Mouse (Mus musculus) cerebellum, adult 8-10 months (tissue): Measurements from ENCODE around the gene Zdhhc9.

ENCODE experiments used
- DNase-seq: peaks from one replicate; pipeline ENCODE4 v3.0.0; 2022

Zdhhc9 gene

GRCm38 (mm10) chrX:48169892-48170291, 38.8 kb downstream of the Zdhhc9 start:
- no peak for DNase-seq

DNA sequence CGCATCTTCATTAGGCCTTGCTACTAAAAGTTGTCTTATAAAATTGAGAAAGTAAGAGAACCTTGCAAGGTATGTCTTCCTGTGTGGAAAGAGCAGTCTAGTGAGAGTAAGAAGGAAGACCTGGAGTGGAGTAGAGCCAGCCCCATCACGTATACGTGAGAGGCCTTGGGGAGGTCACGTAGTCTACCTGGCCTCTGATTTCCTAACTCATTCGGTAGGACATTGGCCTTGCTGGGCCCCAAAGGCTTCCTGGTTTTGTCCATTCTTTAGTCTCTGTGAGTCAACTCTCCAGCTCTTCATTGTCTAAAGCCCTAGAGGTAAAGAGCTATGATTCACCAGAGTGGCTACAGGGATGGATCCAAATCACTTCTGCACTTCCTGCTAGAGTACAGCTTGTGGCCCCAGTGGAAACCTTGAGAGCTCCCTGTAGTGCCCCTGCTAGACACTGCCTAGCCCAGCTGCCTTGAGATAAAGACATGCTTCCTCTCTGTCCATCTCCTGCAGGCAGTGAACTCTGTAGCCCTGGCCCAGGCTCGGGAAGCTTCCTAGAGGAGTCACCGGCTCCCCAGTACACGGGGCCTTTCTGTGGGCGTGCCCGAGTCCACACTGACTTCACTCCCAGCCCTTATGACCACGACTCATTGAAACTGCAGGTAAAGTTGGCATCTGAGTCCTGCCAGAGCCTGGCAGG, 50.3 kb downstream of the Zdhhc9 start:
- DNase-seq: no peak

DNA sequence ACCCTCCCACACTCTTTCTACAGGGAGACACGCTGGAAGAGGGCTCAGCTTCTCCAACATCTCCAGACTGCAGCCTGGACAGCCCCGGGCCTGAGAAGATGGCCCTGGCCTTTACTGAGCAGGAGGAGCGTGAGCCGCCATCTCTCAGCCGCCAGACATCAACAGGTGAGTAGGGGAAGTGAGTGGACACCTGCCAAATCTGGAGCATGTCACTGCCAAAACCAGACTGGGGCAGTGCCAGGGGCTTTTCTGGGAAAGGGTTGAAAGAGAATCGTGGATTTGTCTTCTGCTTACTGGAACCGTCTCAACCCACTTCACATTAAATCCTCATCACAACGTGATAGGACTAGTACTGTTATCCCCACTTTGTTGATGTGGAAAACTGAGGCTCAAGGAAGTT, 51.3 kb downstream of the Zdhhc9 start:
- DNase-seq: no peak

DNA sequence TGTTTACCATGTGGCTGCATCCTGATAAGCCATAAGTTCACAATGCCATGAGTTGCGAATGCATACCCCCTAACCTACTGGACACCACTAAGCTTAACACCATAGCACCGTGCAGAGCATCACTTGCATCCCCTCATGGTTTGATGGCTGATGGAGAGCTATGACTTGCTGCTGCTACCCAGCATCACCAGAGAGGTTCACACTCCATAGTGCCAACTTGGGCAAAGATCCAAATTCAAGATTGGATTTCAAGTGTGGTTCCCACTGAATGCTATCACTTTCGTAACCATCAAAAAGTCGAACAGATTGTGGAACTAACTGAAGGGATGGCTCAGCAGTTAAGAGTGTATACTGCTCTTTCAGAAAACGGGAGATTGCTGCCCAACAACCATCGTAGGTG, 53.2 kb downstream of the Zdhhc9 start:
- DNase-seq: no peak

DNA sequence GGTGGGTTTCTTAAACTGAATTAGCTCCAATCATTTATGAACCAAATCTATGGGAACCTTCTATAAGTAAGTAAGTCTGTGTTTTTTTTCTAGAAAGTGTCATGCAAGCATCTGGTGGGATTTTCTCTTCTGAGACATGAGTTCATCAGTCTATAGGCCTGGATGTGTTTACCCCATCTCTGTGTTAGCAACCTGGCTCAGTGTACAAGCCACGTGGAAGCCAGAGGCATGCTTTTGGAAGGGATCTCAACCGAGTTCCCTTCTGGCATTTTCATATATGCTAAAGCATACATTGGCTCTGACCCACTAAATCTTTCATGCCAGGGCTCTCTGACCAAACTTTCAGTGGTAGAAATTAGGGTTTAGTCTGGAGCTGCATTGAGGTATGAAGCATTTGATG, 54.7 kb downstream of the Zdhhc9 start:
- DNase-seq: no peak

GRCm38 (mm10) chrX:48153414-48153813, 55.3 kb downstream of the Zdhhc9 start:
- no peak for DNase-seq

DNA sequence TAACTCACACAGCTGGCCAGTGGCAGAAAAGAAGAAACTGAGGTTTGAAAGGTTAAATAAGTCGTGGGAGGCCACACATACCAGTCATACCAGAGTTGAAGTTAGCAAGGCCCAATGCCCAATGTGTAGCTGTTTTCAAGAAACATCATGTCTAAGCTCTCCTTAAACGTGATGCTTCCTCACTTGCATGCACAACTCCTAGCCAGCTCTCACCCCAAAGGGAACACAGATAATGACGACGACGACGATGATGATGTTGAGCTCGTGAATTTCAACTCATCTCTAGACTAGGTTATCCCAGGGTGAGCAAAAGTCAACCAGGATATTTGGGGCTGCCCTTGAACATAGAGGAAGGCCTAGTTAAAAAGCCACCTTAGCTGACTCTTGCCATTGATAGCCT, 56.6 kb downstream of the Zdhhc9 start:
- DNase-seq: no peak

GRCm38 (mm10) chrX:48147741-48148186, 60.9 kb downstream of the Zdhhc9 start:
- no peak for DNase-seq

- no peak for DNase-seq
These were observed 61.5 kb downstream of the Zdhhc9 start for GRCm38 (mm10) chrX:48147226-48147625.

DNA sequence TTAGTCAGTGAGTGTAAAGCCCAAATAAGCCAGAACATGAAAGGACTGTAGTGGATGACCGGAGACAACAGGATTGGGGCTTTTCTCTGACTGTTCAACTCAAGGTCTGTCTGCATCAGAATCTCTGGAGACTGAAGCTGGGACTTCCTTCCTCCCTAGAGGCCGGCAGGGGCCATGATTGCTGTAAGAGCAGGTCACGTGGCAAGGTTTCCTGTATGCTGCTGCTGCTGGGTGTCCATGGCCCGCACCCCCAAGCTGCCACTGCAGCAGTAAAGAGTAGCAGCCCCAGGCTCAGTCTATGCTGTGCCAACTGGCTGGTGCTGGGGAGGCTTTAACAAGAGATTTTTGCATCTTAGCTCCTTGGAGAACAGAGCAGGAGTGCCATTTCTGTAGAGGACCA, 62.4 kb downstream of the Zdhhc9 start, which contains the start of gene Sash3:
Gene Sash3 (plus strand): TSS at position 175 of the 400 bp plus-strand sequence.
- no peak for DNase-seq

GRCm38 (mm10) chrX:48143415-48144335, 65.0 kb downstream of the Zdhhc9 start:
- DNase-seq: no peak

DNA sequence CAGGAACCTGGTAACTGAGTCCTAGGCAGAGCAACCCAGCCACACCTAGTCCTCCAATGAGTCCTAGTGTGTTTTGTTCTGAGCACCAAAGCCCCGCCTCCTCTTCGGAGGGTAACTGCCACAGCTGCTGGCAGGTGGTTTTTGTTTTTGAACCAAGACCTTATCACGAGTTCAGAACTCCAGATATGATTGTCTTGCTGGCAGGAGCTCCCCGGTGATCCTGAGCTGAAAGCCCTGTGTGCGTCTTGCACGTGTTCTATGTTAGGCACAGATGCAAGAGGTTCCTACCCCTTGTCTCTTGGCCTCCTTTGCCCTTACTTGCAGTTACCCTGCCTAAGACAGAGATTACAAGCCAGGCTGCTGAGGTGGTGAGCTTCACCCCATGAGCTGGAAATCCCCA, 67.2 kb downstream of the Zdhhc9 start:
- no peak for DNase-seq

DNA sequence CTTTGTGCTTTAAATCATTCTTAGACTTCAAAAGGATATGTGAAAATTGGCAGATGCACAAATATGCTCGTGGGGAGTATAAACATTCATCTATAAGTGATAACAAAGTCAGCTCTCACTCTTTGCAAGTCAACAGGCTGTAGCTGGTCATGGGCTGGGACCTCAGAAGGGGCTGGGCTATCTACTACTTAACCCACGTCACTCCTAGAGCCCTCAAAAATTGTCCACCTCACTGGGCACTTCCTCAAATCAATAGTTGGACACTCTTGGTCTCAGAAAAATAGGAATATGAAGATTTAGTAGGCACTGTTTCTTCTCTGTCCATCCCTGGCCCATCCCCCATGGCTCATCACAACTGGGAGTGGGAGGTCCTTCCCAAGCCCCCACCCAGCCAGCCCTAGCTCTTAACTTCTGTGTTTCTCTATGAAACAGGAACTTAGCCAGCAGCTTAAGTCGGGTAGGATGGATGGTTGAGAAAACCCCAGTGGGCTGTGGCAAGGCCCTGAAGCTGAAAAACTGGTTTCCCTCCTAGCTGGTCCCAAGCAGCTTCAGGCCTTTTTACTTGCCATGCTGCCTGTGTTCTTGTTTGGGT, 68.3 kb downstream of the Zdhhc9 start:
- no peak for DNase-seq

- no peak for DNase-seq
These were observed 69.1 kb downstream of the Zdhhc9 start for GRCm38 (mm10) chrX:48139368-48140285.

- no peak for DNase-seq
These were observed 70.0 kb downstream of the Zdhhc9 start for GRCm38 (mm10) chrX:48138539-48139275.

DNA sequence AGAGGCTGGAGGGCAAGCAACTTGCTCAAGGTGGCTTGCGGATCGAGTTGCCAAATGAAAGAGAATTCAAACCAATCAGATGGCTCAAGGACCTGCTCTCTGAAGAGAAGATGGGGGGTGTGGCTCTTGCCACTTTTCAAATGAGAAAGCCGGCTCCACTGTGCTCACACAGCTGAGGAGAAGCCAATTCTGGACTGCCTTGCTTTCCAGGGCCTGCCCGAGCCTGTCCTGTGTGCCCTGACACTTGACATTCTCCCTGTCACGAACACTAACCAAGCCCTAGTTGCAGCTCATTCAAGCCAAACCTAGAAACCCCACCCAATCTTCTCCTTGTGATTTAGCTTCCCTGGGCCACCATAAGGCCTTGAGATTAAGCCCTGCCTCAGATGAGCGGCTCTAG, 70.7 kb downstream of the Zdhhc9 start:
- DNase-seq: no peak

- no peak for DNase-seq
These were observed 71.7 kb downstream of the Zdhhc9 start for GRCm38 (mm10) chrX:48136935-48137334.

DNA sequence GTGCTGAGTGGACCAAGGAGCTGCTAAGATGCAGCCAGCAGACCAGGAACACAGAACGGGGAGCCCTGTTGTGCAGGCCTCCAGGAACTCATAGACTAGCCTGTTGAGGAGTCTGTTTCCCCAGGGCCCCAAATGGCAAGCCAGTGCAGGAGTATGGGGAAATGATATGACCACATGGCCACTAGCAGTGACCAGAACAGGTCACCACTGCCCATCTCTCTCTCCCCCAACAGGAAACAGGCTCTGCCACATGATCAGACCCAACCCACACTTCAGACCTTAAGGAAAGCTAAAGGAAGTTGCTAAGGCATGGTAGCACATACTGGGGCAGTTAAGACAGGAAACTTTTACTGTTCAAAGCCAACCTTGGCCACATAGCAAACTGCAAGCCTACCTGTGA, 79.5 kb downstream of the Zdhhc9 start:
- no peak for DNase-seq

DNA sequence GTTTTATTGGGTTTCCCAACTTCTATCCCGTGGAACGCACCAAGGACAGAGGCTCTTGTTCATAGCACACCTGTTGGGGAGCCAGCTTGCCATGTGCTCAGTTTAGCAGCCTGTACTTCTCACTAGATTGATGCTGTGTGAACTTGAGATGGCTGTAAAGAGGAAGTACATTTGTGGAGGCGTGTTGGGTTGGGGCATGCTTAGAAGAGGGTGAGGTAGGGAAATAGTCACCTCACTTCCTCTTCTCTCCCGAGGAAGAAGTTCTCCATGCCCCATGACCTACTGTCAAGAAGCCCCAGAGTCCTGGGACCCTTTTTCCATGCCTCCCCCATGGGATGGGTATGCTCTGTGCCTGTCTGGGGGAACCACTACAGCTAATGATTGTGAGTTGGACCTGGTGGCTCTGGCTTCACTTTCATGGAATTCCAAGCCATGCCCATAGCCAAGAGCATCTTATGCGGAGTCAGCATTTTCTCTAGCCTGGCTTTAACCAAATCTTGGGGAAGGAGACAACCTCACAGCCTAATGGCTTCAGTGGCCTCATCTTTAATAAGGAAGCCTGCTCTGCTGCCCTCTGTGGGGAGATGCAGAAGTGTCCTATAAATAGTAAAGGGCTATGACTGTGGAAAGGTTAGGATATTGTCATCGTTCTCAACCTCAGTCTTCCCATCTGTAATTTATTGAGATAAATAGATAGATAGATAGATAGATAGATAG, 81.0 kb downstream of the Zdhhc9 start:
- DNase-seq: no peak

DNA sequence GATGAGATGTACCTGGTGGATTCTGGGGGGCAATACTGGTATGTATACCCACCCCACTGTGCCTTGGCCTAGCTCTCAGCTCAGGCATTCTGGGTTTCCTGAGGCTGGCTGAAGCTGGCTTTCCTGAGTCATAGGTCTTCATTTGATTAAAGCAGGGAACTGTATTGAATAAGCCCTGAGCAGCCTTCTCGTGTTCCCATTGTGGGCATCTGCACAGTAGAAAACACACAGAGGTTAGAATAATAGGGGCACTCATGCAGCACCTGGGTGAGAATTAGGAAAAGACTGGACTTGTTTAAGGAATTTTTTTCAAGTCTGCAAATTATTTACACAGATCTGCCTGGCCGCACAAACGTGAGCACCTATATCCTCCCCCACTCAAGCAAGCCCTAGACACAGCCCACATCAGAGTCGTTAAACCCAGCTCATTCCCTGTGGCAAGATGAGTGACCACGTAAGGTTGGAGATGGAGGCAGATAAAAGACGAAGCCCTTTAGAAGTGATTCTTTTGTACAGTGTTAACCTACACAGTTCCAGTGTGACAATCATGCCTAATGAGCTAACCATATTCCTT, 81.7 kb downstream of the Zdhhc9 start:
- no peak for DNase-seq
